Mouse (Mus musculus) forebrain, embryonic 13.5 days (tissue): ENCODE results near the gene Tspan12. TPM values are rescaled to one million over a fixed set of nuclear protein-coding genes. Genes with fewer than 3 reads are reported as not detected.
A peak's percentile ranks its signal among the peaks of the same experiment; 100 is the strongest.

ENCODE experiments used
- ATAC-seq: fragments of 200-750 bp; cut with Nextera tagmentation; 2 replicates; pipeline ENCODE4 v1.8.0; 2017
- H3K27ac ChIP-seq: fragments of 300-500 bp; sonication (generic); 2 replicates; pipeline ENCODE4 v1.5.1; 2015; ENCODE audit warnings: inconsistent platforms, mild to moderate bottlenecking, moderate library complexity
- H3K27me3 ChIP-seq: fragments of 300-500 bp; sonication (generic); 2 replicates; pipeline ENCODE4 v1.6.1; 2015; ENCODE audit warnings: mild to moderate bottlenecking, inconsistent platforms
- H3K36me3 ChIP-seq: fragments of 300-500 bp; sonication (generic); 2 replicates; pipeline ENCODE4 v1.6.1; 2015; ENCODE audit warnings: mild to moderate bottlenecking, inconsistent platforms; ENCODE audit not compliant: poor library complexity, severe bottlenecking
- H3K4me1 ChIP-seq: fragments of 300-500 bp; sonication (generic); 2 replicates; pipeline ENCODE4 v1.6.1; 2015; ENCODE audit warnings: inconsistent platforms
- H3K4me2 ChIP-seq: fragments of 300-500 bp; sonication (generic); 2 replicates; pipeline ENCODE4 v1.6.1; 2015; ENCODE audit warnings: inconsistent platforms, mild to moderate bottlenecking, moderate library complexity
- H3K4me3 ChIP-seq: fragments of 300-500 bp; sonication (generic); 2 replicates; pipeline ENCODE4 v1.5.1; 2015; ENCODE audit warnings: mild to moderate bottlenecking, inconsistent platforms
- H3K9ac ChIP-seq: fragments of 300-500 bp; sonication (generic); 2 replicates; pipeline ENCODE4 v1.6.1; 2015; ENCODE audit warnings: mild to moderate bottlenecking, inconsistent platforms
- H3K9me3 ChIP-seq: fragments of 300-500 bp; sonication (generic); replicated peaks from 2 replicates; pipeline ENCODE4 v1.6.1; 2016; ENCODE audit warnings: inconsistent platforms
- WGBS: fragments of 180-500 bp; shearing (Covaris S2); methylation state at CpG from one replicate; pipeline ENCODE4 v1.1.7; 2015; 5-methylcytosine and 5-hydroxymethylcytosine counted together
- polyA plus RNA-seq: library from polyadenylated mRNA; unstranded; fragments of >200 nt; fragmentation: Nextera tagmentation; extraction: Ambion mirVana; gene quantifications from 2 replicates; pipeline ENCODE4 v1.2.1, GENCODE M21; 2015

The Tspan12 gene
- polyA plus RNA-seq, 1 experiment from 2014 or later: 67.3 TPM

DNA sequence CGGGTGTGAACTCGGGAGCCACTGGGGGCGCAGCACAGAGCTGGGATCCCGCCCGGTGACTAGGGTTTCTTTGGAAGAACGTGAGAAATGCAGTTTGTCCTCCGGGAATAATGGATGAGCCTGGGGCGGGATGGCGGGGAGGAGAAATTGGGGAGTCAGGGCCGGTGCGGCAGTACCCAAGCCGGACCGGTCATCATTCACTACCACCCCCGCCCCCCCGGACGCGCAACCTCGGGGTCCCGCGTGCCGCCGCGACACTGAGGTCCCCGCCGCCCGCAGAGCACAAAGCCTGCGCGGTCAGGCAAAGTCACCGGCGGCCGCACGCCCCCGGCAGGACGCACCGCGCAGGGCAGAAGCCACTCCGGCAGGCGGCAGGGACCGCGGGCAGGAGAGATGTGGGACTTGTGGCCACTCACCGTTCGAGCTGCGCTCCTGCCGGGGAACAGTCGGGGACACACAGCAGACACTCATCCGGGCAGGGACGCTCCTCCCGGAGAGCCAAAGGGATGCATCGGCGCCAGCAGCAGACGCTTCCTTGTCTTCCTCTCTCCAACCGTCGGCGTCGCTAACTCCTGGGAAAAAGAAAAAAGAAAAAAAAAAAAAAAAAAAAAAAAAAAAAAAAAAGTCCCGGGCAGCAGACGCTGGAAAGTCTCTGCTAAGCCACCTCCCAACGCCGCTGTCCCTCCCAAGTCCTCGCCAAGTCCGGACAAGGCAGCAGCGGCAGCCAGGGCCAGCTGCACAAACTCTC, 545 bp downstream of the Tspan12 start:
- WGBS: under 1% methylated on average over 58 of the region's 62 CpGs
- peak overlapping the region; percentile 77 for H3K4me3 ChIP-seq
- ATAC-seq: peak; percentile 93
- H3K9me3 ChIP-seq: no peaks in the 10 kb centered on the region
- peak overlapping the region; percentile 65 for H3K4me2 ChIP-seq
- peak overlapping the region; percentile 80 for H3K27ac ChIP-seq
- peak overlapping the region; percentile 94 for H3K9ac ChIP-seq
- H3K27me3 ChIP-seq: no peaks in the 10 kb centered on the region
- peaks cover 13% of the 10 kb centered on the region; the same call in 1 of the 2 replicates for H3K36me3 ChIP-seq
- peaks cover 16% of the 10 kb centered on the region for H3K4me1 ChIP-seq

DNA sequence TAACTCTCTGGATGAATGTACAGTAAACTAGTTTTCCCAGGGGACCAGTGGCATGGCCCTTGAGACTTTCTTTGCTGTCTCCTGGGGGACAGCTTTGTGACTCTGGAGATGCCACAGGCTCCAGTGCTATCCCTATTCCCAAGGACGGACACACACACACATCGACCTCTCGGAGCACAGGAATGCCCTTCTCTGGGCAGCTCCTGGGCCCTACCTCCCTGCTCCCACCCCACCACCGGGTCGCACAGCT, 1.0 kb downstream of the Tspan12 start:
- H3K9ac ChIP-seq: peak overlapping the region; percentile 94
- no peaks in the 10 kb centered on the region for H3K27me3 ChIP-seq
- ATAC-seq: no peak
- H3K4me3 ChIP-seq: peak overlapping the region; percentile 77
- no peaks in the 10 kb centered on the region for H3K9me3 ChIP-seq
- H3K4me1 ChIP-seq: peaks cover 16% of the 10 kb centered on the region
- WGBS: 2% methylated on average over 5 of the region's 5 CpGs
- H3K36me3 ChIP-seq: peaks cover 14% of the 10 kb centered on the region
- peak overlapping the region; percentile 80 for H3K27ac ChIP-seq
- H3K4me2 ChIP-seq: peak overlapping the region; percentile 65

DNA sequence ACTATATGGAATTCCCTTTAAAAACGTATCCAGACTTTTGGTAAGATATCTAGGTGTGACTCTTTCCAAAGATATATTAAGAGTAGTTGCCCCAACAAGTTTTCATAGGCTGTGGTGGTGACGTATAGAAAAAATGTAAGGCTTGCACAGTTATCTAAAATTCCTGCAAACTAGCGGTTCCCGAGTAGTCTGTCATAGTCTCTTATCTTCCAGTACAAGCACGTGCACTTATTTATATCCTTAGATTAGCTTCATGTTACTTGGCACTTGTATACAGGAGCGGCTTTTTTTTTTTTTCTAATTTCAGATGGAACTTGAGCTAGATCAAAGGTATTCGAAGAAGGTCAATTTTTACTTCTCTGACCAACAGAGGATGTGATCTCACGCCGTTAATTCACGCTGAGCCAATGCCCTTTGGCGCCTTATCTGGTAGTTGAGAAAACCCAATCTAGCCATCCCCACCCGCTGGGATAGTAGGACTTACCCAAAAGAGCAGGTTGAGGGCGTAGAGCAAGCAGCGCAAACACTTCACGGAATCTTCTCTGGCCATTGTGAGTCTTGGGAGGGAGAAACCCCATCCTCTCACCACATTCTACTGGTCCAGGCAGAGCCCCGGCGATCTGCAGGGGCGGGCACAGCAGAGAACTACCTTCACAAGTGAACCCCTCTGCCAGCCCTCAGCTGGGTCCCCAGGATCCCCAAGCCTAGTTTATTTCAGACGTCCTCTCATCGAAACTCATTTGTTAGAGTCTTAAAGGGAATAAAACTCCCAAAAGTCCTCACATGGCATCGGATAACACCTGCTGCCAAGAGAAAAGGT, 1.6 kb downstream of the Tspan12 start:
- Histone ChIP-seq H3K4me1 (peaks cover 16% of the 10 kb centered on the region), H3K4me3 (peak overlapping the region; percentile 77), H3K27me3 (no peaks in the 10 kb centered on the region), H3K36me3 (peaks cover 19% of the 10 kb centered on the region), H3K9me3 (no peaks in the 10 kb centered on the region), H3K9ac (peak overlapping the region; percentile 94), H3K27ac (peak overlapping the region; percentile 80; the same call in 1 of the 2 replicates), H3K4me2 (peak overlapping the region; percentile 65)
- peak; percentile 41; the same call in 1 of the 2 replicates for ATAC-seq
- WGBS: 26% methylated on average over 21 of the region's 21 CpGs

DNA sequence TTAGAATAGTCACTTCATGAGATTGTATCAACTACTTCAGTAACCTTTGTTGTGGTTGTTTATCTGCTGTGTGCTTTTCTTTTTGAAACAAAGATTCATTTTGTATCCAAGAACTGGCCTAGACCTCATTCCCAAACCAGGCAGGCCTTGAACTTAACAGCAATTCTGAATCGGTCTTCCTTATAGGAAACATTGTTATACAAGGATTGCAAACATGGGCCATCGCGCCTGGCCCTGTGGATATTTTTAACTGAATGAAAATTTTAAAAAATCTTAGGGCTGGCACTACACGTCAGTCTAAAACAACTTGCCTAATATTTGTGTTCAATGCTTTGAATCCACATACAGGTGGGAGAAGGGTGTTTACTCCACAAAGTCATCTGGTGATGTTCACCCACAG, 3.5 kb downstream of the Tspan12 start:
- Histone ChIP-seq H3K4me2 (no peak overlapping the region), H3K27ac (no peak overlapping the region), H3K27me3 (no peaks in the 10 kb centered on the region), H3K9me3 (no peaks in the 10 kb centered on the region), H3K4me3 (no peak overlapping the region), H3K36me3 (peaks cover 24% of the 10 kb centered on the region), H3K9ac (no peak overlapping the region), H3K4me1 (peaks cover 16% of the 10 kb centered on the region)
- no peak for ATAC-seq
- WGBS: 90% methylated on average over 4 of the region's 4 CpGs

DNA sequence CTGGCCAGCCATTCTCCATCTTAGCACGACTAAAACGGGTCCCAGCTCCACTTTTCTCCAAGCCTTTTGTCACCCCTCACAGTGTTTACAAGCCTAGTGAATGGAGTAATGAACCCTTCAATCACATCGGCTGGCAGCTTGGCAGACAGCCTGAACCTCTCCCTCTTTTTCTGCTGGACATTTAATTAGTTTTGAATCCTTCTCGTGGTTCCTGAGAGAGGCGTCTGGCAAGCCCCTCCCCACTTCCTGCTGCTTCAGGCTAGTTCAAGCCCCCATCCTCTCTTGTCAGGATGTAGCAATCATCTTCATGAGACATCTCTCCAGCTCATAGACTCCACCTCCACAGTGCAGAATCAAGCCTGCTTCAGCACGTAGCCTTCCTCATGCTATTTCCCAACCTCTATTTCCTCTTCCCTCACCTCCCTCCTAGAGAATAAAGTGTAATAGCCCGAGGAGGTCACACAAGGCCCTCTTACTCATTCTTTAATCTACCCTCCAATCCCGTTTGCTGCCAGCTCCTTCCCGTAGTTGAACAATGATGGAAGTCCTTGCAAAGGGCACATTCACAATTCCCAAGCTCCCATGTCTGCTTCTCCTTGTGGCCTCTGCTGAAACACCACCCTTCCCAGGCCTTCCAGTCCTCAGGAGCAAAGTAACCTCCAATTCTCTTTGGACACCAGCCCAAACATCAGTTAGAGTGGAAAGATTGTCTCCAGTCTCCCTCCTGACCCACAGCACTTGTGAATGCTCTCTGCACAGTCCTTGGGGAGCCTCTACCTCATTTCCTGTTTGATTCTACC, 12.1 kb downstream of the Tspan12 start:
- no peak overlapping the region for H3K4me3 ChIP-seq
- peaks cover 25% of the 10 kb centered on the region for H3K4me1 ChIP-seq
- peak overlapping the region; percentile 27 for H3K4me2 ChIP-seq
- H3K36me3 ChIP-seq: peaks cover 7% of the 10 kb centered on the region
- H3K9ac ChIP-seq: no peak overlapping the region
- H3K27me3 ChIP-seq: no peaks in the 10 kb centered on the region
- H3K9me3 ChIP-seq: no peaks in the 10 kb centered on the region
- ATAC-seq: peak; percentile 96
- peak overlapping the region; percentile 81 for H3K27ac ChIP-seq
- 5% methylated on average over 9 of the region's 9 CpGs for WGBS

DNA sequence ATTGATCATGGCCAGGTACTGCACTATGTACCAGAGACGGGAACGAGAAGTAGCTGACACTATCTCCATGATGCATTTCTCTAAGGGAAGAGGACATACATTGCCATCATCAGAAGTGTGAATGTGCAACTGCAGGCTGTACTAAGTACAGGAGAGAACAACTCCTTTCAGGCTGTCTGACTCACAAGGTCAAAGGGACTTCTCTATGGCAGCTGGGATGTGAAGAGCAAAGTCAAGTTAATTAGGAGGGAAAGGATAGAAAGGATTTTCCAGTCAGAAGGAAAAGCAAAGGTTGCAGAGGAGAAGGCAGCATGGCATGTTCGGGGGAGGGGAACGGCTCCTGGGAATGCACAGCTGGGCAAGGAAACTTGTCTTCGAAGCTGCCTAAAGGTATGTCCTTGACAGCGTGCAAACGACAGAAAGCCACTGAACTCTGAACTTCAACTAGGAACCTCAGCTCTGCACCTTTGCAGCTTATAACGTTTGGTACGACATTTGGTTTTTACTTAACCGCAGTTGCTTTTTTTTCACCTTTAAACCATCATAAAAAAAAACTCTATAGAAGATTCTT, 13.0 kb downstream of the Tspan12 start:
- WGBS: 43% methylated on average over 10 of the region's 10 CpGs
- H3K27me3 ChIP-seq: no peaks in the 10 kb centered on the region
- H3K4me1 ChIP-seq: peaks cover 25% of the 10 kb centered on the region
- H3K9me3 ChIP-seq: no peaks in the 10 kb centered on the region
- H3K4me2 ChIP-seq: peak overlapping the region; percentile 27; the same call in 1 of the 2 replicates
- H3K27ac ChIP-seq: peak overlapping the region; percentile 81
- peak; percentile 41 for ATAC-seq
- no peak overlapping the region for H3K9ac ChIP-seq
- peaks cover 13% of the 10 kb centered on the region for H3K36me3 ChIP-seq
- no peak overlapping the region for H3K4me3 ChIP-seq

DNA sequence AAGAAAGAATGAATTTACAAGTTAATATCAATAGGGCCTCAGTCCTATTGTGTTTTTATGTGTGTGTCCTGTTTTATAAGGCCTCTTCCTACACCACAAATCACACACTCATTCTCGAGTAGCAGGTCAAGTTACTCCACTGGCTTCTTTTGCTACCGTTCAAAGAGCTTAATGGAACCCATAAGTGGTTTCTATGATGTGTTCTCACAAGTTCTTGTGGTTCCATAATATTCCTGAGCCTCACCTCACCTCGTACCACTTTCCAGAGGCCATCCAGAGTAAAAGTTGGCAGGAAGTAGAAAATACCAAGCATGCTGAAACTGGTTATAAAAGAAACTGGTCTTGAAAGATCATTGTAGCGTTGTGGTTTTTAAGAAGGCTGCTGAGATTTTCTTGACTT, 18.8 kb downstream of the Tspan12 start:
- Histone ChIP-seq H3K27me3 (no peaks in the 10 kb centered on the region), H3K9me3 (no peaks in the 10 kb centered on the region), H3K36me3 (peaks cover 31% of the 10 kb centered on the region), H3K9ac (no peak overlapping the region), H3K4me1 (peaks cover 2% of the 10 kb centered on the region; the same call in 1 of the 2 replicates), H3K27ac (no peak overlapping the region), H3K4me3 (no peak overlapping the region), H3K4me2 (no peak overlapping the region)
- no peak for ATAC-seq
- 94% methylated on average over 4 of the region's 4 CpGs for WGBS

DNA sequence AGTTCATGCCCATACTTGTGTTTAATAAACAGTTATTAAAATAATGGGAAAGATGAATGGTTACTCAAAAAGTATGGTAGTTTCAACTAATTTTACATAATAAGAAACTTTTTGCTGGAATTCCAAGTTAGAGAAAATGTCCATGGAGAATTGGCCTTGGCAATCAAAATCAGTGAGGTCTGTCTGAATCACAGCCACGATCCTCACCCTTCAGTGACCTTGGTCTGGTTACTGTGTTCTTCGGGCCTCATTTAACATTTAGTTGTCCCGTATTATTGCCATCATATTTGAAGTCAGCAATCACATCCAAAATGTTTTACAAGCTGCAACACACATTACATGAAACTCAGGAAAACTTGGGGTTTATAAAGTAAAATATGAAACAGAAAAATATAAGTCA, 20.4 kb downstream of the Tspan12 start:
- ATAC-seq: no peak
- H3K36me3 ChIP-seq: peaks cover 31% of the 10 kb centered on the region
- no peak overlapping the region for H3K27ac ChIP-seq
- H3K4me1 ChIP-seq: no peaks in the 10 kb centered on the region
- H3K9ac ChIP-seq: no peak overlapping the region
- 93% methylated on average over 3 of the region's 3 CpGs for WGBS
- H3K4me2 ChIP-seq: no peak overlapping the region
- H3K4me3 ChIP-seq: no peak overlapping the region
- H3K27me3 ChIP-seq: no peaks in the 10 kb centered on the region
- no peaks in the 10 kb centered on the region for H3K9me3 ChIP-seq

DNA sequence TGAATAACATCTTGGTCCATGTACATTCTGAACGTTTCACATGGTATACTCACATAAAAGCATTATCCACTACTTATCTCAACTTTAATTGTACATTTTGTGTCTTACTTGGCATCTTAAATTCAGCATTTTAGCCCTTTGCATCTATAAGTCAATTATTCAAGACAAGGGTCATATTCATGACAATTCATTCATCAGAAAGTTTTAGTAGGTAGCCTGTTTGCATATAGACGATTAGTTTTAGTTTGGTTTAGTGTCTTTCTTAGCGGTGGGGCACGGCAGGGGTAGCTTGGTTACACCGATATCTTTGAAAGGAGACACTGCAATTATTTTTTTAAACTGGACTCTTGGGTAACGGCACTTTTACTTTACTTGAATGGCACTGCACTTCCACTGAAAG, 21.4 kb downstream of the Tspan12 start:
- no peak overlapping the region for H3K27ac ChIP-seq
- no peak for ATAC-seq
- 61% methylated on average over 6 of the region's 6 CpGs for WGBS

DNA sequence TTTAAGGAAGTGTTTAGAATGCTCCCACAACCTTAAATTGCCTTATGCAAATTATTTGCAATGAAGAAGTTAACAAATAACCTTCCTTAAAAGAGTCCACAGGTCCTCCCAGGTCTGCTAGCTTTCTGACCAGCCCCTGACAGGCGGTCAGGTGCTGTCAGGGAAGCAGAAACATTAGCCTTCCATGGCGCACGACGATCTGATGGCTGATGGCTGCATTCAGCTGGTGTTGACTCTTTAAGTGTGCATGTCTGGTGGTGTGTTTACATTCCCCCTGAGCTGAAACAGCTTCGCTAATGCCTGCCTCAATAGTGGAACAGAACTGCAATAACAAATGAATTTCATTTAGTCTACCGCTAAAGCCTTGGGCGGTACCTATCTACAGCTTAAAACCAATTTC, 22.4 kb downstream of the Tspan12 start:
- Histone ChIP-seq H3K27ac (no peak overlapping the region), H3K4me1 (no peaks in the 10 kb centered on the region), H3K9ac (no peak overlapping the region), H3K27me3 (no peaks in the 10 kb centered on the region), H3K9me3 (no peaks in the 10 kb centered on the region), H3K4me2 (no peak overlapping the region), H3K4me3 (no peak overlapping the region), H3K36me3 (peaks cover 21% of the 10 kb centered on the region)
- WGBS: 79% methylated on average over 7 of the region's 7 CpGs
- no peak for ATAC-seq

More for the DNA sequence above, 21.4 kb downstream of the Tspan12 start:
- Histone ChIP-seq H3K4me1 (no peaks in the 10 kb centered on the region), H3K4me2 (no peak overlapping the region), H3K4me3 (no peak overlapping the region), H3K9me3 (no peaks in the 10 kb centered on the region), H3K36me3 (peaks cover 29% of the 10 kb centered on the region), H3K9ac (no peak overlapping the region), H3K27me3 (no peaks in the 10 kb centered on the region)

DNA sequence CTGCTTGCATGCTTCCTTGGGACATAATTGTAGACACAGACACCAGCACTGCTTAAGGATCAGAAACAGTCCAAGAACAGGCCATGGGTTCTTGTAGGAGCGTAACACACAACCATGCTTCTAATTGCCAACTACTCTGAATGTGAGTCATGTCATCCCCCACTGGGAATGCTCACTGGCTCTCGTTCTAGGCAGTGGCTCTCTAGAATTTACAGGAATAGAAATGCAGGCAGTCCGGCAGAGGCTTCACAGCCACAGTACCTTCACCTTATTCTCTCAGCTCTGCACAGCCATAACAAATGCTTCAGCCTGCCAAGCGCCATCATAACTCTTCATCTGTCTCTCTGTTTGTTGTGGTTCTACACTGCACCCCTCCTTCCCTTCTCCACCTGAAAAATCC, 23.9 kb downstream of the Tspan12 start:
- no peaks in the 10 kb centered on the region for H3K4me1 ChIP-seq
- peaks cover 9% of the 10 kb centered on the region; the same call in 1 of the 2 replicates for H3K36me3 ChIP-seq
- H3K4me2 ChIP-seq: no peak overlapping the region
- no peaks in the 10 kb centered on the region for H3K9me3 ChIP-seq
- no peak for ATAC-seq
- no peak overlapping the region for H3K27ac ChIP-seq
- H3K9ac ChIP-seq: no peak overlapping the region
- no peak overlapping the region for H3K4me3 ChIP-seq
- no peaks in the 10 kb centered on the region for H3K27me3 ChIP-seq
- 80% methylated on average over 4 of the region's 4 CpGs for WGBS
